Mouse (Mus musculus) hindbrain, embryonic 14.5 days (tissue): ENCODE results near the gene Coil. TPM values are rescaled to one million over a fixed set of nuclear protein-coding genes. Genes with fewer than 3 reads are reported as not detected.

Experiments used
- ATAC-seq: fragments of 200-750 bp; cut with Nextera tagmentation; 2 replicates; pipeline ENCODE4 v1.8.0; 2017; ENCODE audit warnings: moderate number of reproducible peaks, mild to moderate bottlenecking, moderate TSS enrichment, moderate library complexity; ENCODE audit not compliant: low FRiP score
- DNase-seq: peaks from one replicate; pipeline ENCODE4 v3.0.0-alpha.2; 2015; ENCODE audit warnings: low spot score
- H3K27ac ChIP-seq: fragments of 300-500 bp; sonication (generic); 2 replicates; pipeline ENCODE4 v1.5.1; 2014; ENCODE audit warnings: mild to moderate bottlenecking, moderate library complexity
- H3K27me3 ChIP-seq: fragments of 300-500 bp; sonication (generic); 2 replicates; pipeline ENCODE4 v1.6.1; 2014; ENCODE audit warnings: mild to moderate bottlenecking, low read length, mixed read lengths; ENCODE audit not compliant: control insufficient read depth, insufficient read depth
- H3K36me3 ChIP-seq: fragments of 300-500 bp; sonication (generic); replicated peaks from 2 replicates; pipeline ENCODE4 v1.6.1; 2014; ENCODE audit not compliant: control insufficient read depth, insufficient read depth
- H3K4me1 ChIP-seq: fragments of 300-500 bp; sonication (generic); replicated peaks from 2 replicates; pipeline ENCODE4 v1.6.1; 2014; ENCODE audit warnings: antibody characterized with exemption, low read length, mixed read lengths; ENCODE audit not compliant: control insufficient read depth, insufficient read depth
- H3K4me2 ChIP-seq: fragments of 300-500 bp; sonication (generic); replicated peaks from 2 replicates; pipeline ENCODE4 v1.6.1; 2014; ENCODE audit warnings: mild to moderate bottlenecking, moderate library complexity
- H3K4me3 ChIP-seq: fragments of 300-500 bp; sonication (generic); replicated peaks from 2 replicates; pipeline ENCODE4 v1.5.1; 2014; ENCODE audit warnings: mild to moderate bottlenecking, low read length
- H3K9ac ChIP-seq: fragments of 300-500 bp; sonication (generic); 2 replicates; pipeline ENCODE4 v1.6.1; 2014
- H3K9me3 ChIP-seq: fragments of 300-500 bp; sonication (generic); 2 replicates; pipeline ENCODE4 v1.6.1; 2016; ENCODE audit warnings: low read length; ENCODE audit not compliant: control insufficient read depth
- WGBS: fragments of 180-500 bp; shearing (Covaris S2); extraction: QIAGEN DNeasy Blood & Tissue Kit; methylation state at CpG from one replicate; pipeline ENCODE4 v1.1.7; 2014; 5-methylcytosine and 5-hydroxymethylcytosine counted together
- polyA plus RNA-seq: library from polyadenylated mRNA; unstranded; fragments of >200 nt; fragmentation: Nextera tagmentation; extraction: Ambion mirVana; gene quantifications from 2 replicates; pipeline ENCODE4 v1.2.1, GENCODE M21; 2014

The Coil gene
- 16.9 and 21.5 TPM in 2 replicates for polyA plus RNA-seq

DNA sequence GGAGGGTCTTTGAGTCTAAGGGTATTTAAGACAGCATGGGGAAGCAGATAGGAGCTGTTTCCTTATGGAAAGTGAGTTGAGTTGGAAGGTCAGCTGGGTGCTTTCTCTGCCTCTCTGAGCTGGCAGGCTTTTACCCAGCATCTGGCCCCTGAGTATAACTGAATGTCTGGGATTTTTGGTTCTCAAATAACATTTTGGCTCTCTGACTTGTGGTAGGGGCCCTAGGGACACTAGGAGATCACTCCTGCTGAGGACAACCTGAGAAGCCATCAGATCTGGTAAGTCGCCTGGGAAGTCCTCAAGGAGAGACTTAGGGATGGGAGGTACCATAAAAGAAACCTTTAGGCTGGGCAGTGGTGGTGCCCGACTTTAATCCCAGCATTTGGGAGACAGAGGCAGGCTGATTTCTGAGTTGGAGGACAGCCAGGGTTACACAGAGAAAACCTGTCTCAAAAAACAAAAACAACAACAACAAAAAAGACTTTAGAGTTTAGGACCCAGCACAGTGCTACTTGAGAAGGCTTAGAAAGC, at the start of gene Coil:
Gene Coil (plus strand): TSS at position 51 of the 531 bp plus-strand sequence.
- Histone ChIP-seq H3K9ac (no peak within 1 kb of the TSS), H3K4me2 (no peak within 1 kb of the TSS), H3K9me3 (no peaks in the 10 kb centered on the region), H3K4me3 (no peak within 1 kb of the TSS), H3K27me3 (0 out of 2 replicates have a peak, but pooled peaks cover 3% of the 10 kb centered on the region), H3K36me3 (no peaks in the 10 kb centered on the region), H3K27ac (no peak within 1 kb of the TSS), H3K4me1 (peaks cover 5% of the 10 kb centered on the region; the same call in 1 of the 2 replicates)
- 39% methylated on average over 2 of the region's 2 CpGs for WGBS
- ATAC-seq = no peak
- no peak for DNase-seq

DNA sequence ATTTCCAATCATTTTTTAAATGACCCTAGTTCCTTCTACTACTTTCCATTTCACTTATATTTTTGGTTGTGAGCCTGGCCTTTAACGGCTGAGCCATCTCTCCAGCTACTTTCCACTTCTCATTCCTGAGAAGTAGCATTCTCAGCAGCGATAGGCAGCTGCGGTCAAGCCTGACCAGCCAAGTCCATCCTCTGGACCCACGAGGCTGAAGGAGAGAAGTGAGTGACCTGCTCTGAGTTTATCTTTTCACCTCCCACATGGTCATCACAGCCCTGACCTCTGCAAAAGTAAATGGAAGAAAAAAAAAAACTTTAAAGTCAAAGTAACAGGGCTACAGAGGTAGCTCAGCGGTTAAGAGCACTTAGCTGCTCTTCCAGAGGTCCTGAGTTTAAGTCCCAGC, 43.5 kb upstream of the Coil start:
- H3K36me3 ChIP-seq = peaks cover 61% of the 10 kb centered on the region
- no peak for DNase-seq
- no peaks in the 10 kb centered on the region for H3K9me3 ChIP-seq
- H3K4me3 ChIP-seq = no peak overlapping the region
- no peak overlapping the region for H3K4me2 ChIP-seq
- no peaks in the 10 kb centered on the region for H3K4me1 ChIP-seq
- H3K27ac ChIP-seq = no peak overlapping the region
- 90% methylated on average over 5 of the region's 5 CpGs for WGBS
- no peaks in the 10 kb centered on the region for H3K27me3 ChIP-seq
- no peak for ATAC-seq
- no peak overlapping the region for H3K9ac ChIP-seq

DNA sequence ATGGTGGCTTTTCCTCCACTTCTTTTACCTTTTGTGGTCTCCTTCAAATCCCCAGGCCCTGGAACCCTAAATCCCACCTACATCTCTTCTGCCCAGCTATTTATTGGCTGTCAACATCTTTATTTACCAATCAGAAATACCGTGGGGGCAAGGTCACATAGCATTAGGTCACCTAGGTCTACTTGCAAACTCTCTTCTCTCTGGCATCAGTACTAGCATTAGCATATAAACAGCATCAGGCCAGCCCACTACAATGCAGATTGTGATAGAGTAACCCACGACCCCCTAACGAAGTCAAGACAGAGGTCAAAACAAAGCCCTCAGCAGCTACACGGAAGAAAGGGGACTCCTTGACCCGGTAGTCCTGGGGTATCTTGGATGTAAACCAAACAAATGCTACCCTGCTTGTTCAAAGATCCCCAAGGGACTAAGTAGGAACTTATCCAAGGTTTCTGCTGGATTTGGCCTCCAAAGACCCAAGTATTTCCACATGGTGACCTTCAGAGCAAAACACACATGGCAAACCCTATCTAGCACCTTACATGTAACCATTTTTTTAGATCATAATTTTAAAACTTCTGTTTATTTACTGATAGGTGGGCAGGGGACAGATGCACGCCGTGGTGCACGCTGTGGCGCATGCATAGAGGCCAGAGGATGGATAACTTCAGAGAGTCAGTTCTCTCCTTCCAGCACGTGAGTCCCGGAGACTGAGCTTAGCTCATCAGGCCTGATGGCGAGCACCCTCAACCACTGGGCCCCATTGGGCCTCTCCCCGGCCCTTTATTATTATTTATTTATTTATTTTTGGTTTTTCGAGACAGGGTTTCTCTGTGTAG, 38.1 kb upstream of the Coil start:
- DNase-seq (no peak), ATAC-seq (no peak)
- no peak overlapping the region for H3K4me3 ChIP-seq
- no peaks in the 10 kb centered on the region for H3K4me1 ChIP-seq
- H3K4me2 ChIP-seq = no peak overlapping the region
- H3K9me3 ChIP-seq = no peaks in the 10 kb centered on the region
- 72% methylated on average over 14 of the region's 14 CpGs for WGBS
- H3K9ac ChIP-seq = no peak overlapping the region
- no peaks in the 10 kb centered on the region for H3K27me3 ChIP-seq
- H3K27ac ChIP-seq = no peak overlapping the region
- H3K36me3 ChIP-seq = peaks cover 54% of the 10 kb centered on the region

DNA sequence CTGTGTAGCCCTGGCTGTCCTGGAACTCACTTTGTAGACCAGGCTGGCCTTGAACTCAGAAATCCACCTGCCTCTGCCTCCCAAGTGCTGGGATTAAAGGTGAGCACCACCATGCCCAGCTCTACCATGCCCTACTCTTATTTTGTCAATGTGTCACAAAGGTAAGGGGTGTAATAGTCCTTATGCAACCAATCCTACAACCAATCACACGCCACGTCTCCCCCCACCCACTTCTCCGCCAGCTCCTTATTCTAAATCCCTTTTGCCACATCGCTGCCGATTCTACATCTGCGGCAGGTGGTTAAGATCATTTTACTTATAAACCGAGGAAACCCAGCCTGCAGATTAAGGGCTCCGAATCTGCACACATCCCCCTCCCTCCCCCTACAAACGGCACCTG, 37.0 kb upstream of the Coil start:
- Histone ChIP-seq H3K4me3 (no peak overlapping the region), H3K9me3 (no peaks in the 10 kb centered on the region), H3K4me1 (no peaks in the 10 kb centered on the region), H3K27me3 (no peaks in the 10 kb centered on the region), H3K9ac (no peak overlapping the region), H3K4me2 (no peak overlapping the region), H3K27ac (no peak overlapping the region), H3K36me3 (peaks cover 45% of the 10 kb centered on the region)
- ATAC-seq (no peak), DNase-seq (no peak)
- WGBS = 95% methylated on average over 9 of the region's 9 CpGs

DNA sequence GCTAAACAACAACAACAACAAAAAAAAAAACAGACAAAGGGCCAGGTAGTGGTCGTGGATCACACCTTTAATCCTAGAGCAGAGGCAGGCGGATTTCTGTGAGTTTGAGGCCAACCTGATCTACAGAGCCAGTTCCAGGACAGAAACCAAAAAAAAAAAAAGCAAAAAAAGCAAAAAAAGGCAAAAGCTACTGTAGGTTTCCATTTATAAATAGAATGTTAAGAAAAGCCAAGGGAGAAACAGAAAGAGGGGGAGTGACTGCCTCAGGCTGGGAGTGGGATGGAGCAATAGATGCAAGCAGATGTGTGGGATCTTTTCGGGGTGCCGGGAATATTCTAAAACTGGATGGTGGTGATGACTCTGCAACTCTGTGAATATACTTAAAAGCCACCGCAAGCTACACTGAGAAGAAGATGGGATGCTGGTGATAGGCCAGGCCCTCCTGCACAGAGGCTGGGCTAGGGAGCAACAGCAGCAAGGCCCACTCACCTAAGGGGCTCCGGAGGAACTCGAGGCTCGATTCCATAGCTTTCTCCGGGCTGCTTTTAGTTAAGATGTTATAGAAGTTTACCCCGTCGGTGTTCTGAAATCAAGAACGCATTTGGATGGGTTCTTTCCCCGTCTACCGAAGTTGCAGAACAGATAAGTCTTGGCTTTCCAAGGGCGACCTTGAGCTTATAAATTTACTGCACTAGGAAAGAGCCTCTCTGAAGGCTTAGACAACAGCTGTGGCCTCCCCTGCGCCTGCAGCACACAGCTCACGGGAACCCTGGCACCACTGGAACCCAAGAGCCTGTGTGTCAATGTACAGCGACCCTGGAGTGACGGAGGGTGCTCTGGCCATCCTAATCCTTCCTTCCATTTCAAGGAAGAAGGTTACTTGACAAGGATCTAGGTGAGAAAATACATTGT, 35.7 kb upstream of the Coil start:
- Histone ChIP-seq H3K4me1 (no peaks in the 10 kb centered on the region), H3K27me3 (no peaks in the 10 kb centered on the region), H3K36me3 (peaks cover 33% of the 10 kb centered on the region), H3K27ac (no peak overlapping the region), H3K9ac (no peak overlapping the region), H3K4me2 (no peak overlapping the region), H3K4me3 (no peak overlapping the region), H3K9me3 (no peaks in the 10 kb centered on the region)
- no peak for DNase-seq
- no peak for ATAC-seq
- 96% methylated on average over 19 of the region's 19 CpGs for WGBS

DNA sequence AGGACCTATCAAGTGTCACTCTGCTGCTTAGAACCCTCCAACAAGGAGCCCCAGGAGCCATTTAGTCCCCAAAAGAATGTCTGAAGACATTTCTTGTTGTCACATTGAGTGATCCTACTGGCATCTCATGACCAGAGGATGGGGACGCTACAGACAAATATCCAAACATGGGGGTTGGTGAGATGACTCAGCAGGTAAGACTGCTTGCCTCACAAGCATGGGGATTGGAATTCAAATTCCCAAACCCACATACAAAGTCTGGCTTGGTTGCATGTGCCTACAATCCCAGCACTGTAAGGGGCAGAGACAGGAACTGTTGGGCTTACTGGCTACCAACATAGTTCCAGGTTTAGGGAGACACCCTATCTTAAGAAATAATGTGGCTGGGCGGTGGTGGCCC, 32.2 kb upstream of the Coil start:
- Histone ChIP-seq H3K4me2 (no peak overlapping the region), H3K9me3 (no peaks in the 10 kb centered on the region), H3K27me3 (no peaks in the 10 kb centered on the region), H3K4me3 (no peak overlapping the region), H3K36me3 (peaks cover 34% of the 10 kb centered on the region), H3K9ac (no peak overlapping the region), H3K4me1 (no peaks in the 10 kb centered on the region), H3K27ac (no peak overlapping the region)
- no peak for ATAC-seq
- DNase-seq = no peak
- WGBS = 94% methylated on average over 2 of the region's 2 CpGs

DNA sequence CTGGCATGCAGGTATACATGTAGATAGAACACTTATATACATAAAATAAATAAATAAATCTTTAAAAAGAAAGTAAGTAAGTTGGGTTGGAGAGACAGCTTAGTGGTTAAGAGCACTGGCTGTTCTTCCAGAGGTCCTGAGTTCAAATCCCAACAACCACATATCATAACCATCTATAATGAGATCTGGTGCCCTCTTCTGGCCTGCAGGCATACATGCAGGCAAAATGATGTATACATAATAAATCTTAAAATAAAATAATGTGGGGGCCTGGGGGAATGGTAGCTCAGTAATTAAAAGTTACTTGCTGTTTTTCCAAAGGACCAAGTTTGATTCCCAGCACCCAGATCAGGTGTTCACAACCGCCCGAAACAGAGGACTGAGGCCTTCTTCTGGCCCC, 31.3 kb upstream of the Coil start:
- ATAC-seq (no peak), DNase-seq (no peak)
- no peak overlapping the region for H3K4me3 ChIP-seq
- H3K27me3 ChIP-seq = no peaks in the 10 kb centered on the region
- 95% methylated on average over 2 of the region's 2 CpGs for WGBS
- H3K9me3 ChIP-seq = no peaks in the 10 kb centered on the region
- peaks cover 26% of the 10 kb centered on the region for H3K36me3 ChIP-seq
- H3K27ac ChIP-seq = no peak overlapping the region
- no peak overlapping the region for H3K9ac ChIP-seq
- no peak overlapping the region for H3K4me2 ChIP-seq
- no peaks in the 10 kb centered on the region for H3K4me1 ChIP-seq

DNA sequence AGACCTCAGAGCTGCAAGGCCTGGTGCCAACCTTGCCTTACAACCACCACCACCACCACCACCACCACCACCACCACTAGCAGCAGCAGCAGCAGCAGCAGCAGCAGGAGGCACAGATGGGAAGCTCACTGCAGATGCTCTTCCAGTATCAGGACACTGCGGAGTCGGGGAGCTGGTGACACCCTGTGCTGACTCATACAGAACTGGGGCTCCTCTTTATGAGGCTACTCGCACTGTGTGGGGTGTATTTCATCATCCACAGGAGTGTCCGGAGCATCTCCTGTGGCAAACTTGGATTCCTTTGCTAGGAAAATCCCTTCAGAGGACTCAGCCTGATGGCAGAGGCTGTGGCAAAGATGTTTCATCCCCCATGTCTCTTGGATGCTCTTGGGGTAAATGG, 30.4 kb upstream of the Coil start:
- no peak overlapping the region for H3K27ac ChIP-seq

DNA sequence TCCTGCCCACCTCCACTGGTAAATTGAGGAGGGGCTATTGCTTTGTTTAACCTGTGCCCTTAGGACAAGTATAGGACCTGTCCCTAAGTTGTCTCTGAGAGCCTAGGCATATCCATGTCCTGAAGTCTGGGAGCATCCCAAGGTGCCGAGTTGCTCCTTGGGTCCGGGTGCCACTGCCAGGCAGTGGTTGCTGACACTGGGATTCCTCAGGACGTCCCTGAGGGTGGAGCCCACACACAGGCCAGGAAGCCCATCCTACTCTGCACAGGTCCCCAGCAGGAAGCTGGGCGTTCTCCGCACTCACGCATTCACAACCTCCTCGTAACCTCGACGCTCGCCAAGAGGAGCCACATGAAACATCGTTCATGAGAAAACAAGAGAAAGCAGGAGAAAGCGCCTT, 28.6 kb upstream of the Coil start:
- DNase-seq = peak; percentile 19
- WGBS = 84% methylated on average over 12 of the region's 12 CpGs

More for the DNA sequence above, 30.4 kb upstream of the Coil start:
- no peaks in the 10 kb centered on the region for H3K9me3 ChIP-seq
- H3K4me2 ChIP-seq = no peak overlapping the region
- H3K4me3 ChIP-seq = no peak overlapping the region
- H3K9ac ChIP-seq = no peak overlapping the region
- no peak for ATAC-seq
- 96% methylated on average over 4 of the region's 4 CpGs for WGBS
- no peak for DNase-seq
- no peaks in the 10 kb centered on the region for H3K4me1 ChIP-seq
- peaks cover 30% of the 10 kb centered on the region for H3K36me3 ChIP-seq
- no peaks in the 10 kb centered on the region for H3K27me3 ChIP-seq

More for the DNA sequence above, 28.6 kb upstream of the Coil start:
- Histone ChIP-seq H3K4me2 (no peak overlapping the region), H3K4me1 (no peaks in the 10 kb centered on the region), H3K36me3 (peaks cover 34% of the 10 kb centered on the region), H3K4me3 (no peak overlapping the region), H3K27me3 (no peaks in the 10 kb centered on the region), H3K9me3 (no peaks in the 10 kb centered on the region), H3K9ac (no peak overlapping the region), H3K27ac (no peak overlapping the region)
- no peak for ATAC-seq
